Mouse (Mus musculus) c-Kit-positive CD71-negative TER-119-negative erythroid progenitor cells, embryonic 14.5 days (primary cell): Measurements from ENCODE around the gene D17H6S53E.
A peak's percentile ranks its signal among the peaks of the same experiment; 100 is the strongest.

ENCODE experiments used
- DNase-seq: peaks from one replicate; pipeline ENCODE4 v3.0.0-alpha.2; 2013; ENCODE audit warnings: low read depth

The D17H6S53E gene

GRCm38 (mm10) chr17:35132174-35132560 is 6.0 kb downstream of the D17H6S53E start:
- no peak for DNase-seq

GRCm38 (mm10) chr17:35133517-35133916 is 7.3 kb downstream of the D17H6S53E start:
- DNase-seq: no peak

- peak; percentile 87 for DNase-seq
These were observed 8.8 kb downstream of the D17H6S53E start, which contains the start of gene Bag6 for GRCm38 (mm10) chr17:35134801-35135590. Gene Bag6, plus strand, starts transcription at chr17:35135178.

DNA sequence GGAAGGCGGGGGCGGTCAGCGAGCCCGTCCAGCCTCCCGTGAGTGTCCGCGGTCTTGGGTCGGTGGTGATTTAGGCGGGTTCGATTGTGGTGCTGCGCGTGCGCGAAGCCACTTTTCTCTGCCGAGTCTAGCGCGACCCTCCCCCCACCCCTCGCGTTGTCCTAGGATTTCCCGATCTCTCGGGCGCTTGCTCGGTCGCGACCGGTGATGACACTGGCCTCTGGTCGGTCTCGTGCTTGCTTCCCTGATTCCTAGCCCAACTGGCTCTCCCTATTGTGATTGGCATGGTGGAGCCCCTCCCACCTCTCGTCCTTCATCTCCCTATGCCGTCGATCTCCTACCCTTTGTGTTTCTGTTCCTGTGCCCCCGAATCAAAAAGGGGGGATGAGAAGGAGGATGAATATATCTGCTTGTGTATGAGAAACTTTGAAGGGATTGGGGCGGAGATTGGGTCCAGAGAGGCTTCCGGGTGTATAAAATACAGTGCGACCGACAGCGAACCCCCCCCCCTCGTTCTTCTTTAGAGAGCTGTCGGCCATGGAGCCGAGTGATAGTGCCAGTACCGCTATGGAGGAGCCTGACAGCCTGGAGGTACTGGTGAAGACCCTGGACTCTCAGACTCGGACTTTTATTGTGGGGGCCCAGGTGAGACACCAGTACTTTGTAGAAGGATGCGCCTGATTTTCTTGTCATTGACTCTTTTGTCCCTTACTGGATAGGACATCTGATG is 9.6 kb downstream of the D17H6S53E start:
- peak; percentile 47 for DNase-seq

- DNase-seq: no peak
These were observed 13.1 kb downstream of the D17H6S53E start for GRCm38 (mm10) chr17:35139269-35139668.

GRCm38 (mm10) chr17:35140490-35140996 is 14.4 kb downstream of the D17H6S53E start:
- no peak for DNase-seq

DNA sequence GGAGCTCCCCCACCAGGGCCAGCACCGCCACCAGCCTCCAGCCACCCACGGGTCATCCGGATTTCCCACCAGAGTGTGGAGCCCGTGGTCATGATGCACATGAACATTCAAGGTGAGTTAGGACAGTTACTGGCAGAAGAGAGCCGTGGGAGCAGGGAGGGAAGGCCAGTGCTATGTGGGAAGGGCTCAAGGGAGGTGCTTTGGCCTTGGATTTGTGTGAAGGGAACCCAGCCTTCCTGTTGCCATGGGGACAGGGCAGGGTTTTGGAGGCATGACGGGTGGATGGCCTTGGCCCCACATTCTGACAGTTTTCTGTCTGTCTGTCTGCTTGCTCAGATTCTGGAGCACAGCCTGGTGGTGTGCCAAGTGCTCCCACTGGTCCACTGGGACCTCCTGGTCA is 15.8 kb downstream of the D17H6S53E start:
- DNase-seq: no peak

DNA sequence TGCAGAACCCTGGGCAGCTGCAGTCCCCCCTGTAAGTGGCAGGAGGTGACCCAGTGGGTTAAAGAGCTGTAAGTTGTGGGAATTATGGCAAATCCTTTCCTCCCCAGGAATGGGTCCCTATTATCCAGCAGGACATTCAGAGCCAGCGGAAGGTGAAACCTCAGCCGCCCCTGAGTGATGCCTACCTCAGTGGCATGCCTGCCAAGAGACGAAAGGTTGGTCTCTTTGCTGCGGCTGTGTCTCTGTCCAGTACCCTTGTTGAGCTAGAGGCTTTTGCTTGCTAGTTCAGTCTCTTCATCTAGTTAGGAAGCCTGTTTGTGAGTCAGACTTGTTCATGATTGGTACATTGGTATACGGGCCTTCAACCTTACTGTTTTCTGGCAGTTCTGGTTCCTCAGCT is 20.0 kb downstream of the D17H6S53E start:
- no peak for DNase-seq

DNA sequence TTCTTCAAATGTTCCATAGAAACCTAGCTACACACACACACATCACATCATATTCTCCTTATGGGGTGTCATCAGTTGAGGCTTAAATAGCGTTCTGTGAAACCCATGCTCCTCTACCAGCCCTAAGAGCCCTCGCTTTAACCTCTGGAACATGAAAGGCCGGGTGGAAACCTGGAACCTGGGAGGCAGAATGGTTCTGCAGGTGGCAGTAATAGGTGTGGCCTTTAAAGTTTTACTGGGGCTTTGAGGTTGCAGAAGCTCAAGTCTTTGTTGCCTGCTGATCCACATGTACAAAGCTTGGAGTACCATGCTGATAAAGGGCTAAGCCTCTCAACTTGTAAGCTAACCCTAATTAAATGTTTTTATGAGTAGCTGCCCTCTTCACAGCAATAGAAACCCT is 21.2 kb downstream of the D17H6S53E start:
- no peak for DNase-seq

GRCm38 (mm10) chr17:35147922-35148639 is 21.9 kb downstream of the D17H6S53E start:
- no peak for DNase-seq

DNA sequence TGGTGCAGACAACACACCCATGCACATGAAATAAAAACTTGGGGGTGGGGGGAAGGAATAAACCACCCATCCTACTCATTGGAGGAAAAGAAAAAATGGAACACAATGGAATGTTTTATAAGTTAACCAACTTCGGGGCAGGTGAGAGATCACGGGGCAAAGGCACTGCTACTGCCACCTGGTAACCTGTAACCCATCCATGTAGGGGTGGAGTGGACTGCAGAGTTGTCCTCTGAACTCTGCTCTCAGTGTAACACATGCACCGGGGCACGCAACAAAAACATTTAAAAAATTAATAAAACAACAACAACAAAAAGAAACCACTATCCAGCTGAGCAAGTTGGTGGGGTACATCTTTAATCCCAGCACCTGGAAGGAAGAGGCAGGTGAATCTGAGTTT is 25.9 kb downstream of the D17H6S53E start:
- no peak for DNase-seq

- no peak for DNase-seq
These were observed 26.9 kb downstream of the D17H6S53E start for GRCm38 (mm10) chr17:35153077-35153476.

DNA sequence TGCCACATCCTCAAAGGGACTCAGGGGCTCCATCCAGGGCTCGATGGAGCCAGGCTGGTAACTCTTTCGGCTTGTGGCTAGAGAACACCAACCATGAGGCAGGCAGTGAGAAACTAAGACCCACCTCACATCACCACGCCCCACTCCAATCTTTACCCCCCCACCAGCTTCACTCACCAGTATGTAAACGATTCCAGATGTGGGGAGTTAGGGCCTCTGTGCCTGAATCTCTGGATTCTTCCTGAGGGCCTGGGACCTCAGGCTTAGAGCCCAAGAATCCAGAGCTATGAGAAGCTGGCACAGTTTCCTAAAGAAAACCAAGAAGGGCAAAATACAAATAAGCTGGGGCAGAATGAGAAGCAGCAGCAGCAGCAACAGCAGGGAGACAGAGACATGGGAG is 27.8 kb downstream of the D17H6S53E start:
- DNase-seq: no peak

GRCm38 (mm10) chr17:35154616-35155015 is 28.4 kb downstream of the D17H6S53E start:
- DNase-seq: no peak

DNA sequence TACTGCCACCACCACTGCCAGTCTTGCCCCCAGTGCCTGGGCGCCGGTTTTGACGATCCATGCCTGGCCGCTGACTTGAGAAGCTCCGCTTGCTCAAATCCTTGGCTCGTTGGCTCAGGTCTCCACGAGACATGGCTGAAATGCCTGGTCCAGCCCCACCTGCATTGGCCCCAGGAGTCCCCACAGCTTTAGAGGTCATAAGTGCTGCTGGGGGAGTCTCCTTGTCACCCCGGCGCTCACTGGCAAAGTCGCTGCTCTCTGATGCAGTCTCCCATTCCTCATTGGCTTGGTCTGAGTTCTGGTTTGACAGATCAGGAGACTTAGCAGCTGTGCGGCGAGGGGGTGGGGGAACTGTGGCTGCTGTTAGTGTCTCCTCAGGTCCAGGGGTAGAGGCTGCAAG is 29.3 kb downstream of the D17H6S53E start:
- no peak for DNase-seq

DNA sequence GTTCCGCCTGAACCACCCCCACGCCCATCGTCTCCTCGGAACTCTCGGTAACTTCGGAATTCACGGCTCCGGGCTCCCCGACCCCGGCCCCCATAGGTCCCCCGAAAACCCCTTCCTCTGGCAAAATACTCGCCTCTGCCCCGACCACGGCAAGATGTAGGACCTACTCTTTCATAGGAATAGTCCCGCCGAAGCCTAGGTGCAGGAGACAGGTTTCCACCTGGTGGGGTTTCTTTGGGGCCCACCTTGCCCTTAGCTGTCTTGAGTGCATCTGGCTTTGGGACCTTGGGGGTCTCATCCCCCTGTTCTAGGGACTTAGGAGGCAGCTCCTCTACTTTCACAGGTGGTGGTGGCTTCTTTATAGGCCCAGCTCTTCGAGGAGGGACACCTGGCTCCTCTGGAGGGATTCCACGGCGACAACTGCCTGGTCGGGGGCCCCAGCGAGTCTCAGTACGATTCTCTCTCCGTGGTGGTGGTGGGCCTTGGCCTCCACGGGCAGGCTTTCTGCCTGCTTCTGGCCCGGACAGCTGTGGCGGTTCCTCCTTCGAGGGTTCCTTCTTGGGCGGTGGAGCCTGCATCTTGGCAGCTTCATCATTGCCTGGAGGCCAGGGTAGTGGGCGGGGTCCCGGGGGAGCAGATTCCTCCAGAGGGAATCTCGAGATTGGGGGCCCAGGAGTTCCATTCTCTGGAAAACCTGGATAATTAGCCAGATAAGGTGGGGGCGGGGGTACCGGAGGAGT is 30.5 kb downstream of the D17H6S53E start:
- no peak for DNase-seq

- no peak for DNase-seq
These were observed 31.1 kb downstream of the D17H6S53E start for GRCm38 (mm10) chr17:35157254-35157653.

DNA sequence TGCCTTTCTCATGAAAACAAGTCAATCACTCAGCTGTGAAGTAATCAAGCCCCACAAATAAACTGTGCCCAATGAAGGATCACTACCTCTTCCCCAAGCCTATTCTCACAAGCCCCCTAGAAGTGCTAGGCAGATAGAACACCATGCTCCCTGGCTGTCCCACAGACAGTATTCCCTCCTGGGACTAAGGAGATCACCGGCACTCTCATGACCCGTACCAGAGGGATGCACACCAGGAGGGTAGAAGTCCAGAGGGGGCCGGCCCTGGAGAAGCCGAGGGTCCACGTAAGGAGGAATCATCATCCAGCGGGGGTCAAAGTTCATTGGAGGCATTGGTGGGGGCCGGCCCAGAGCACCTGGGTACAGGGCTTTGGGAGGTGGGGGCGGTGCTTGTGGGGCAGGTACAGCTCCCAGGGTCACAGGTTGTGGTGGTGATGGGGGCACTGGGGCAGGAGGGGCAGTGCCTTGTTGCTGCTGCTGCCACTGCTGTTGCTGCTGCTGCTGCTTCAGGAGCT is 31.5 kb downstream of the D17H6S53E start:
- no peak for DNase-seq

DNA sequence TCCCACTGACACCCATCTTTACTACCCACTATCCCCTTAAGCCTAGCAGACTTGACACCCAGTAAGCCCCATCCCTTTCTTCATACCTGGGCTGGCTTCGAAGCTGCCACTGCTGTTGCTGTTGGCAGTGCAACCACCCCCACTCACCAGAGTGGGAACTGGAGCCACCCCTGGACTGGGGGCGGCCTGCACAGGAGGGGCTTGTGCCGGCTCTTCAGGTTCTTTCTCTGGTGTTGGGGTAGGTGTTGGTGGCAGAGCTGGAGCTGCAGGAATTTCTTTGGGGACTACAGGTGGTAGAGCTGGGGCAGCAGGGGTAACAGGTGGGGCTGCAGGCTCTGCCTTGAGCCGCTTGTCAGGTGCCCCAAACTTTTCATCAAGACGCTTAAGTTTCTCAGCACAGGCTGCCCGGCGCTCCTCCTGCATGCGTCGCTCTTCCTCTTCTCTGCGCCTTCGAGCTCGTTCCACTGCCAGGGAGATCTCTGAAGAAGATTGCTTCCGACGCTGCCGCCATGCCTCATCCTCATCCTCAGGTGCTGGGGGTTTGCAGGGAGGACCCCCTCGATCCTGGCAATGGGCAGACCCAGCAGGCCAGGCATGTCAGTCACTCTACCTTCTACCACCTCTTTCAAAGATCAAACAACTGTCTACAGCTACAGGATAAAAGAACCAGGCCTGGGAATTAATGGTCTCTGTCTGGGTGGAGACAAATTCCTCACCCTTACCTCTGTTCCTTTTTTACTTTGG is 32.8 kb downstream of the D17H6S53E start:
- DNase-seq: no peak

- DNase-seq: no peak
These were observed 33.5 kb downstream of the D17H6S53E start for GRCm38 (mm10) chr17:35159638-35160037.

GRCm38 (mm10) chr17:35161421-35161820 is 35.2 kb downstream of the D17H6S53E start:
- no peak for DNase-seq
